Mouse (Mus musculus) thymus, adult 2 months (tissue): ENCODE results near the gene Naxd.

Experiments used
- CTCF ChIP-seq: fragments of 200-500 bp; IDR thresholded peaks from 2 replicates; pipeline ENCODE4 v1.5.1; 2012; ENCODE audit warnings: mild to moderate bottlenecking, control low read depth, low read length, moderate library complexity, borderline replicate concordance; ENCODE audit not compliant: control insufficient read depth, poor library complexity, insufficient read depth; ENCODE audit errors: extremely low read depth
- POLR2A ChIP-seq: fragments of 200-500 bp; IDR thresholded peaks from 2 replicates; pipeline ENCODE4 v1.6.1; 2012; ENCODE audit warnings: mild to moderate bottlenecking, low read length, control low read depth, moderate library complexity; ENCODE audit not compliant: control insufficient read depth, poor library complexity, insufficient read depth; ENCODE audit errors: extremely low read depth

DNA sequence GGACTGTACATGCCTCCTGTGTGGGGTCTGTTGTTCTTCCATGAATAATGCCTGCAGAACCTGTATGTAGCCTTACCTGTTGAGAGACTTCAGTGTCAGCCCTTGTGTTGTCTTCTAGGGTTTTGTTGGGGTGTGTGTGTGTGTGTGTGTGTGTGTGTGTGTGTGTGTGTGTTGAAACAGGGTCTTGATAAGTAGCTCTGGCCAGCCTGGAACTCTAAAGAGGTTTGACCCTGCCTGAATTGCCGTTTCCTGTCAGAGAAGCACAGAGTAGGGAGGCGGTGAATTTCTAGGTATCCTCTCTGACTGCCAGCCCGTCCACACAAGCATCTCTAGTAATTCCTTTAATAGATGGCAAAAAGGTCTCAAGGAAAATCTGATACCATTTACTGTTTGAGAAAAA lies 62.2 kb downstream of the Naxd start:
- TF ChIP-seq POLR2A, result no peak
- TF ChIP-seq CTCF, result no peak
